Mouse (Mus musculus): Measurements from ENCODE around the gene Pspc1.

The Pspc1 gene

DNA sequence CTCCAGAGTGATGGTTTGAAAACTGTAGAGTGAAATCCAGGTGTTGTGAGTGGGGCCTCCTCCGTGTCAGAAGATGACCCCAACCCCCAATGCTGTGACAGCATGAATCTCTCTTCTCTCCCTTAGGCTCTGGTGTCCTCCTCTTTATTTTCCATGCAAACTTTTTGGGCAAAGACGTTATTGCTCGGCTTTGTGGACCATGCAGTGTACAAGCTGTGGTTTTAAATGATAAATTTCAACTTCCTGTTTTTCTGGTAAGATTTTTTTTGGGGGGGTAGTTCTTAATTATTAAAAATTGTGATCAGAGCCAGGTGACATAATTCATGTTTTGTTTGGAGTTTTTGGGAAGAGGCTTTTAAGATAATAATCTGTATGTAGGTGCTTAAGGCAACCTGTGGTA lies 82.6 kb downstream of the Pspc1 start:
- DNase-seq = no peak

DNA sequence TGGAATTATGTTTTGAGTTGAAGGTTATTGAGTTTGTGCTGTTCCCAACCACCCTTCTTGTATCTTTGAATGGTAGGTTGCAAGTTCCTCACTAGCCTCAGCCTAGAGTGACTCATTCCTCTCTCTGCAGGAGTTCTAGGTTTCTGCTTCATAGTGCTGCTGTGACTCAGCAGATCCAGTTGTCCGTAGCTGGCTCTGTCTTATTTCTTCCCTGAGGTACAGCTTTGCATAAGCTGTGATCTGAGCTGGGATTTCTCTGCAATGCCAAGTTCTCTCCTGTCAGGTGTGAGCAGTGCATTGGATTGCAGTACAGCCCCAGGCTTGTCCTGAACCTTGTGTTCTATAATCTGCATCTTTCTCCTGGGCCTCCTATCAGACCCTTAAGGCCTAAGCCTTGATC lies 88.3 kb downstream of the Pspc1 start:
- DNase-seq = no peak

DNA sequence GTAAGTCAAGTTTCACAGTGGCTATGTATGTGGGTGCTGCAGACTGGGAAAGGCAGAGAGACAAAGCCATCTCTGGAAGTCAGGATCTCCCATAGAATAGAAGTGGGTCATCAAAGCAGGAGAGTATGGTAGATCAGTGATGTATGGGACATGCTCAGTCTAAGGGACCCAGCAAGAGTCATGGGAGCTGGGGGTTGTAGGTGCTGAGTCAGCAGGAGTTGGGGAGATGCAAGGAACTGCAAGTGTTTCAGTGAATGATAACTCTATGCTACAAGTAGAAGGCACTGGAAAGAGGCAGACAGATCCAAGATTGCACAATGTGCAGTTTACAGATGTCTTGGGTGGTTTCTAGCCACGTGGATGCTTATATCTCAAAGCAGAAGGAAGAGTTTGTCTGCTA lies 89.0 kb downstream of the Pspc1 start:
- no peak for DNase-seq

DNA sequence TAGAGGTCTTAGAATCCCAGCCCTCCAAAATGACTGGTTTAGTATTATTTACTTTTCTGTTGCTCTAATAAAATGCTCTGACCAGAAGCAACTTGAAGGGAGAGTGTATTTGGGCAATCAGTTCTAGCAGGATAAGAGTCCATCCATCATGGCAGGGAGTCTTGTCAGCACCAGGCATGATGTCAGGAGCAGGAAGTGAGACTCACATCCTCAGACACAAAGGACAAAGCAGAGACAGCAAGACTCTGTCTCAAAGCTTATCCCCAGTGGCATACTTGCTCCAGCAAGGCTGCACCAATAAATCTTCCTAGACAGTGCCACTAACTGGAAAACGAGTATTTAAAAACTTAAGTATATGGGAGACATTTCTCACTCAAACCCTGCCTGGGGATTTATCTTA lies 92.7 kb downstream of the Pspc1 start:
- DNase-seq = no peak

All from lung, adult 18-20 months (tissue).